Mouse (Mus musculus) retina, embryonic 14.5 days (tissue): ENCODE measurements around the gene Them7.

Experiments used
- DNase-seq: peaks from one replicate; pipeline ENCODE4 v3.0.0-alpha.2; 2015; ENCODE audit warnings: low spot score

Them7 gene

GRCm38 (mm10) chr2:105235380-105236115 lies 11.4 kb downstream of the Them7 start:
- no peak for DNase-seq

- no peak for DNase-seq
Observed at GRCm38 (mm10) chr2:105237424-105237823, 13.3 kb downstream of the Them7 start.

DNA sequence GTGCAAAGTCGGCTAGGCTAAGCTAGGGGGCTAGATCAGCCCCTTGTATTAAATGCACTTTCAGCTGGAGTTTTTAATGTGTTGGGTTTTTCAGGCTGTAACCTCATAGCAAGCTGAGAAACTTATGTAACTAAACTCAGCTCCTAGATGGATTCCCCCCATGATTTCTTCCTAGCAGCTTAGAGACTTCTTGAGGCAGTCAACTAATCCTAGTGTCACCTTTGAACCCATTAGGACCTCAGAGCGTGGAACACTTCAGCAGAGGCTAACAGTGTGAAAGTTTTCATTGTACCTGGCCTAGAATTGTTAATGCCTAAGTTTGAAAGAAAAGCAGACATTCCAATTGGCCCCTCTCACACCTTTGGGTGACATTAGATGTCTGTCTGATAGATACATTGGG lies 13.7 kb downstream of the Them7 start:
- no peak for DNase-seq

DNA sequence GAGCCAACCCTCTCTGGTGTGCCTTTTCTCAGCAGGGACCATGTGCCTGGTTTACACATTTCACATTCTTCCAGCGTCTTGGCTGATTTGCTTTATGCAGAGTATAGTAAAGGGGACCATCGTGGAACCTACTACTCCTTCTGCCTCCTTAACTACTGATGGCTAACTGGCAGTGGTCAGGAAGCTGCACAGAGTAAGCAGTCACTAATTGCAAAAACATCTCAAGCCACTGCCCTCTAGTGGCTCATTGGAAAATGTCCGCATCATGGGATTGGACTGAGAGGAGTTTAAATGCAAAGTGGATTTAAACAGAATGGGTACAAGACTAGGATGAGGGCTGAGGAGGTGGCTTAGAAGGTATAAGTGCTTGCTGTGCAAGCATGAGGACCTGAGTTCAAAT lies 14.7 kb downstream of the Them7 start:
- peak; percentile 81 for DNase-seq

DNA sequence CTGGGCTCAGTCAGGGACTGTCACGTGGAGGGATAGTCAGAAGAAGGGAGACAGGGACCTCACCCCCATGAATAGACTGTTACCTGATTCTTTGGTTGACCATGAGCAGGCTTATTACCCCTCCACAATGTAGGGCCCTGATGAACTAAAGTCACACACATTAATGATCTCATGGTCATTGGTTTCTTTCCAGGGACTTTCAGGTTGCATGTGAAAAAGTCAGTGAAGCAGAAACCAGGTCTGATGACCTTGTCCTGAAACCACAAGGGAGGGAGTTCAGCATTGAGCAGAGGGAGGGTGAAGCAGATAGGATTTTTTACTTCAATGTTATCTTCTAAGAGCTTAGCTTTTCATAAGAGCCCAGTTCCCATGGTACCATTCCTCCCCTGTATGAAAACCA lies 16.5 kb downstream of the Them7 start:
- DNase-seq, result no peak

DNA sequence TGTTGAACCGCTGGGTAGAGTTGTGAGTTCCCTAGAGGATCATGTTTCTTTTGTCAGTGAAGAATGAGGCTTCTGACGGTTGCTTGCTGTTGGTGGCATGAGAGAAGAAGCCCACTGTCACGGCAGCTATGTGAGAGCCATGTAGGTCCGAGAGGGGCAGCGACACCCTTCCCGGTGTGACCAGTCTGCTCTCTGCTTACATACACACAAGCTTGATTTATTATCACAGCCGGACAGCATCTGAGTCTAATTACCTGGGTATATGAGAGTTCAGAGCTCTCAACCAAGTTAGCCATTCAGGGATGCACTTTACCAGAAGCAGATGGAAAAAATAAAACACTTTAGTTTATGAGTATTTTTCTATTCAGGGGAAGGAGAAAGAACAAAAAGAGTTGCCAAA lies 18.8 kb downstream of the Them7 start:
- DNase-seq, result no peak

DNA sequence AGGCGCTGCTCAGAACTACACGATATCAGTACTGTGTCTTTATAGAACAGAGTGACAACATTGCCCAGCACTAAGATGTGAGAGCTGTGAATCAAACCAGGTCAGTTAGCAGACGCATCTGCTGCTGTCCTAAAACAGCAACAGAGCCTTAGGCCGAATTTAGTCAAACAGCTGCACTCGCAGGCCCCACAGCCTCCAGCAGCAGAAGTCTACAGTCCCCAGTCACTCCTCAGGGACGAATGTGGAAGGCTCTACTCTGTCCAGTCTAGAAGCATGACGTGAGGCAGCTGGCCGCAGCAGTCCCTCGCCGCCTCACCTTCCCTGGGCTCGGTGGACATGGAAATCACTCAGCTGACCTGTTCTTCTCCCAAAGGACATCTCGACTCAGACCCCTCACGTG lies 20.6 kb downstream of the Them7 start:
- no peak for DNase-seq

GRCm38 (mm10) chr2:105251978-105252377 lies 27.9 kb downstream of the Them7 start:
- DNase-seq, result no peak

DNA sequence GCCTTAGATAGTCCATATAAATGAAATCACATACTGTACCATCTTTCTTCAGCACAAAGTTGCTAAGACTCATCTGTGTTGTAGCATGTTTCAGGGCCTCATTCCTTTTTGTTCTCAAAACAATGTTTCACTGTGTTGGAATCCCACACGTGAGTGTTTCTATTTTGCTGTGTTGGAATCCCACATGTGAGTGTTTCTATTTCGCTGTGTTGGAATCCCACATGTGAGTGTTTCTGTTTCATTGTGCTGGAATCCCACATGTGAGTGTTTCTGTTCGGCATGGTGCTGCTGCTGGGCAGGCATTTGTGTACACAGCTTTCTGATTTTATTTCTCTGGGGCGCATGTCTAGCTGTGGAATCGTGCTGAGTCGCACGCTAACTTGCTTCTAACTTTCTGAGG lies 28.7 kb downstream of the Them7 start:
- no peak for DNase-seq

GRCm38 (mm10) chr2:105255457-105255856 lies 31.3 kb downstream of the Them7 start:
- DNase-seq, result no peak

DNA sequence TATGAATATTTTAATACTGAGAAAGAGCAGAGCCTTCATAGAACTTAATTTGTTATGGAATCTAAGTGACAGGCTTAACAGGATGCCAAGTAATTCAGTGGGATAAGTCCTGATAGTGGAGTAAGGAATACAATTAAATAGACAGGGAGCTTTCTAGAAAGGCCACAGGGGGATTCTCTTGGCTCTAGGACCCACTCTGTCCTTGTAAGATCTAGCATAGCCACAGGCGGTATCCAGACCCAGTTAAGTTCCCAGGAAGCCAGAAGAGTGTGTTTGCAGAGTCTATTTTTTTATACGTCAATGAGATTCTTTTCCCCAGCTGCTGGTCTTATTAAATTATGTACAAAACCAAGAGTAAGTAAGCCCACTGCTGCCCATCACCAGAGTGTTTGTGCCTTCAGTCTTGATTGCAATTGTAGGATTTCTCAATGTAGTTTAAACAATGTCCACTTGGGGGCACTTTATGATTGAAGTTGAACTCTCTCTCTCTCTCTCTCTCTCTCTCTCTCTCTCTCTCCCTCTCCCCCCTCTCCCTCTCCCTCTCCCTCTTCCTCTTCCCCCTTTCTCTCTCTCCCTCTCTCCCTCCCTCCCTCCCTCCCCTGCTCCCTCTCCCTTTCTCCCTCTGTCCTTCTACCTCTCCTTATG lies 32.4 kb downstream of the Them7 start:
- DNase-seq, result peak; percentile 85

- no peak for DNase-seq
Observed at GRCm38 (mm10) chr2:105257376-105257775, 33.3 kb downstream of the Them7 start.

- DNase-seq, result no peak
Observed at GRCm38 (mm10) chr2:105261335-105261734, 37.2 kb downstream of the Them7 start.

DNA sequence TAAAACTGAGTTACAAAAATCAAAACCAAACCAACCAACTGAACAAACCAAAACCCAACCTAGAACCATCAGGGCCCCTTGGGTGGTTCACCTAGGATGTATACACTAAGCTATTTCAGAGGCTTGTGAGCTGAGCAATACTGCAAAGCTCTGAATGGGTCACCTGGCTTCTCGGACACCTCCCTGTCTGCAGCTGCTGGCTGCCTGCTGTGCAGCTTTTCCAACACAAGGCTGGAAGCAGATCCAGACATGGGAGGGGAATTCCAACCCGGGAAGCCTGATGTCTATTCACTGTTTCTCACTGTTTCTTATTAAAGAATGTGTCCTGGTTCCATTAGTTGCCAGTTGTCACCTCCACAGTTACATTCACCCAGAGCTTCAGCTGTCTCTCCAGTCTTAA lies 39.1 kb downstream of the Them7 start:
- DNase-seq, result no peak

GRCm38 (mm10) chr2:105282407-105283077 lies 58.4 kb downstream of the Them7 start:
- no peak for DNase-seq

GRCm38 (mm10) chr2:105283811-105284210 lies 59.7 kb downstream of the Them7 start:
- DNase-seq, result no peak

GRCm38 (mm10) chr2:105284855-105285254 lies 60.7 kb downstream of the Them7 start:
- no peak for DNase-seq

- peak; percentile 61 for DNase-seq
Observed at GRCm38 (mm10) chr2:105295823-105296222, 71.7 kb downstream of the Them7 start.

DNA sequence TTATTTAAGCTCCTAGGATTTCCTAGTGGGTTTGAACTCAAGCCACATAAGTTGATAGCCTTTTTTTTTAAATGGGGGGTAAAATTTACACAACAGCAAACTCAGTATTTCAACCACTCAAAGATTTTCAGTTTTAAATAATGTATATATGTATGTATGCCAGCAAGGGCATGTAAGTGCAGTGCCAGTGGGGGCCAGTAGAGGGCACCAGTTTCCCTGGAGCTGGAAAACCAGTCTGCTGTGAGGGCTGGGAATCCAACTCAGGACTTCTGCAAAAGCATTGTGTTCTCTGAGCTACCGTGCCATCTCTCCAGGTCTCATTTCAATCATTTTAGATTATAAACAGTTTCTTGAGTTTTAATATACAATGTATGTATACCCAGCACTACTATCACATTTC lies 74.8 kb downstream of the Them7 start:
- DNase-seq, result no peak

DNA sequence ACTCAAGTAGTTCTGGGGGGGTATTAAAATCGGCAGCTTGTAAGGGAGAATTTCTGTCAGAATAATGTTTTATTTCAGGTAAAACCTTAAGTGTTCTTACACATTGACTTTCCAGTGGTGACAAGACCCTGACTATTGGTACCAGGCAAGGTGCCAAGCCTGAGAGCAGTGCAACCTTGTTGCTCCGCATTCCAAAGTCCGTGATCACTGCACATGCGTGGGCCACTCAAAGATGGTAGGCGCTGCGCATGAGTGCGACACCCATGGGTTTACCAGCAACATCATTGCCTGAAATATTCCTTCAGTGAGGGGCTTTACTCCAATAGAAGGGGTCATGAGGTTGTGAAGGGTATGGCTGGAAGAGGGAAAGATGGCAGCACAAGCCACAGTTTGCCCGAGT lies 77.0 kb downstream of the Them7 start:
- no peak for DNase-seq

- DNase-seq, result peak; percentile 17
Observed at GRCm38 (mm10) chr2:105301531-105301930, 77.4 kb downstream of the Them7 start.

- no peak for DNase-seq
Observed at GRCm38 (mm10) chr2:105303962-105304514, 79.9 kb downstream of the Them7 start.

DNA sequence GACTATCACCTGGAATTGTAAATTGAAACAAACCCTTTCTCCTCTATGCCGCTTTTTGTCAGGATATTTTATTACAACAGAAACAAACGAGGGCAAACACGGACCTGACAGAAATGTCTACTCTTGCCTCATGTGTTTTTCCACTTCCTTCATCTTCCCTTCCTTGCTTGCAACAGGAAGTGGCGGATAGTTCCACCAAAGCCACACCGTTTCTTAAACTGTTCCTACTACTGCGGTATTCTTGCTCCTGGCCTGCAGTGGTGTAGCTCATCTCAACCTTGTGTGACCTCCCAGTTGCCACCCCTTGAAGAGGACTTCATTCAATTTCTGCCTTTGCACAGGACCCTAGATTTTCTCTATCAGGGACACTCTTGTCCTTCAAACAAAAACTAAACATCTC lies 81.8 kb downstream of the Them7 start:
- no peak for DNase-seq
